Mouse (Mus musculus) C2C12 (cell line): ENCODE measurements at regions not wholly inside any gene's neighbourhood (a gene's known extent, or its start where the extent isn't known, plus 50 kb on each side); places are given as distances from the start of the nearest gene placed in this dataset.

Experiments
- H3K27me3 ChIP-seq: one replicate; pipeline ENCODE4 v1.6.1; 2011; ENCODE audit not compliant: control insufficient read depth, insufficient read depth, insufficient read length
- H3K36me3 ChIP-seq: one replicate; pipeline ENCODE4 v1.6.1; 2011; ENCODE audit not compliant: control insufficient read depth, insufficient read depth
- H3K4me3 ChIP-seq: one replicate; pipeline ENCODE4 v1.5.1; 2011; ENCODE audit warnings: mild to moderate bottlenecking, control low read depth; ENCODE audit not compliant: poor library complexity, insufficient read depth, severe bottlenecking
- H3K79me2 ChIP-seq: one replicate; pipeline ENCODE4 v1.6.1; 2011; ENCODE audit not compliant: control insufficient read depth, insufficient read depth
- H3K79me3 ChIP-seq: one replicate; pipeline ENCODE4 v1.6.1; 2011; ENCODE audit warnings: low read depth, control low read depth
- H3ac ChIP-seq: one replicate; pipeline ENCODE3; 2011; ENCODE audit warnings: low read depth; ENCODE audit not compliant: control insufficient read depth, insufficient read length
- CEBPB ChIP-seq: IDR thresholded peaks from one replicate; pipeline ENCODE4 v1.6.1; 2011; ENCODE audit warnings: low read depth, mild to moderate bottlenecking, control low read depth, moderate library complexity
- CTCF ChIP-seq: IDR thresholded peaks from one replicate; pipeline ENCODE4 v1.5.1; 2011; ENCODE audit not compliant: control insufficient read depth, insufficient read depth, insufficient read length
- FOSL1 ChIP-seq: IDR thresholded peaks from one replicate; pipeline ENCODE4 v1.8.0; 2011; ENCODE audit warnings: mild to moderate bottlenecking, low read length; ENCODE audit not compliant: poor library complexity, insufficient read depth, severe bottlenecking
- MAX ChIP-seq: IDR thresholded peaks from one replicate; pipeline ENCODE4 v1.6.1; 2011; ENCODE audit warnings: mild to moderate bottlenecking, control low read depth
- MYOD1 ChIP-seq: IDR thresholded peaks from one replicate; pipeline ENCODE4 v1.6.1; 2011; ENCODE audit warnings: low read depth; ENCODE audit not compliant: control insufficient read depth, insufficient read length
- MYOG ChIP-seq: IDR thresholded peaks from one replicate; pipeline ENCODE4 v1.6.1; 2011; ENCODE audit not compliant: control insufficient read depth, insufficient read length; ENCODE audit errors: extremely low read depth
- USF1 ChIP-seq: IDR thresholded peaks from one replicate; pipeline ENCODE4 v1.6.1; 2011; ENCODE audit warnings: low read depth, mild to moderate bottlenecking, control low read depth, moderate library complexity

DNA sequence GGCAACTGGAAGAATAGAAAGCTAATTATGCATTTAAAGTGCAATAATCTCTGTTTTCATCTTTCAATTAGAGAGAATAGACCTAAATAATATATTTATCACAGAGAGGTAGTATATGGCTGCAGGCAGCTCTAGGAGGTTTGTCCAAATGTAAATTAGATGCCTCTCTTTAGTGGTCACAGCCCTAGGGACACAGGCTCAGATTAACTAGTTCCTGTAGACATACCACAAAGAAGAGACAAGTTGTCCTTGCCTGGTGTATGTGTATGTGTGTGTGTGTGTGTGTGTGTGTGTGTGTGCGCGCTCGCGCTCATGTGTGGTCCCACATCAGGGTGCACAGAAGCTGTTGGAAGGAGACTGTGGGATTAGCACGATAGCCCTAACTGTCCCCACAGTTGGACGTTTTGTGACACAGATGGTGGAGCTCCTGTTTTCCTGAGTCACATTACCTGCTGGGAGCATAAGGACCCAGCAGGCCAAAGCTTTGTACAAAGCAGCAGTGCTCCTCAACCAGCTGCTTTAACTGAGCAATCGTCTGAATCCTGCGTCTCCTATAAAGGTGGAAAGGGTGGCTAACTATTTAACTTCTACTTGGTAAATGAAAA is 138.5 kb upstream of the Lyplal1 start:
- Histone ChIP-seq H3ac (no peak overlapping the region), H3K27me3 (no peaks in the 10 kb centered on the region)
- no peak for TF ChIP-seq CEBPB
- TF ChIP-seq CTCF: no peak
- no peak for TF ChIP-seq MAX
- TF ChIP-seq FOSL1: no peak
- TF ChIP-seq USF1: no peak
- no peak for TF ChIP-seq MYOD1
- no peak for TF ChIP-seq MYOG

DNA sequence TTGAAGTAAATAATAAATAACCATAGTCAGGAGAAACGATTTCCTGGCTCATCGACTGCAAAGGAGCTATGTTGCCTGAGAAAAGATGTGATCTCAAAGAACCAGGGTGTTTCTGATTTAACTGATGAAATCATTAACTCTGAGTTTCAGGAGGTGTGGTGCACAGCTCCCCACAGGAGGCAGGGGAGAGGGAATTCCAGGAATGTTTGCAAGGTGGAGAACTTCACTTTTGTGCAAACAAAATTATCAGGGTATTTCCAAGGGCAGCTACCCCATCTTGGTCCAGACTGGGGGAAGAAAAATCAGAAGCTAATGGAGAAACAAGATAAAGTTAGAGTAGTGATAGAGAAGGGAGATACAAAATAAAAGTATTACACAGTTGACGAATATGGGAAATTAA is 137.4 kb upstream of the Lyplal1 start:
- Histone ChIP-seq H3K79me3 (no peaks in the 10 kb centered on the region), H3ac (no peak overlapping the region), H3K79me2 (no peaks in the 10 kb centered on the region), H3K27me3 (no peaks in the 10 kb centered on the region), H3K36me3 (no peaks in the 10 kb centered on the region), H3K4me3 (no peak overlapping the region)
- no peak for TF ChIP-seq USF1
- TF ChIP-seq MAX: no peak
- no peak for TF ChIP-seq CTCF
- TF ChIP-seq CEBPB: no peak
- TF ChIP-seq MYOD1: no peak
- no peak for TF ChIP-seq FOSL1
- TF ChIP-seq MYOG: no peak

More for the DNA sequence above, 138.5 kb upstream of the Lyplal1 start:
- H3K79me2 ChIP-seq: no peaks in the 10 kb centered on the region
- H3K36me3 ChIP-seq: no peaks in the 10 kb centered on the region
- H3K4me3 ChIP-seq: no peak overlapping the region
- no peaks in the 10 kb centered on the region for H3K79me3 ChIP-seq

DNA sequence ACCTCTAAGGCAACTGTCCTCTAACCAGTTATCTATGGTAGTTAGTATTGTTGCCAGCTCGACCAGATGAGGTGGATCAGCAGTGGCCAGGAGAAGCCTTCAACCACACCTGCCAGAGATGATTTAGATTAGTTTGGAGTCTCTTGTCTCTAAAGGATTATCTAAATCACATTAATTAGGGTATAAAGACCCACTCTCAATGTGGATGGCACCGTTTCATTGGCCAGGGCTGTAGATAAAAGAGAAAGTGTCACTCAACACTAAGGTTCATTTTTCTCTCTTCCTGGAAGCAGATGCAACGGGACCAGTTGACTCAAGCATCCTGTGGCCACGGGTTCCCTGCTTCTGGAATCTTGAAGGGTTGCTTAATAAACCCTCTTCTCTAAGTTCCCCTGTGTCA is 135.4 kb upstream of the Lyplal1 start:
- H3K79me3 ChIP-seq: no peaks in the 10 kb centered on the region
- no peaks in the 10 kb centered on the region for H3K36me3 ChIP-seq
- H3K4me3 ChIP-seq: no peak overlapping the region
- no peaks in the 10 kb centered on the region for H3K27me3 ChIP-seq
- no peaks in the 10 kb centered on the region for H3K79me2 ChIP-seq
- H3ac ChIP-seq: no peak overlapping the region
- TF ChIP-seq FOSL1: no peak
- TF ChIP-seq USF1: no peak
- no peak for TF ChIP-seq CEBPB
- no peak for TF ChIP-seq MYOD1
- no peak for TF ChIP-seq MAX
- no peak for TF ChIP-seq MYOG
- no peak for TF ChIP-seq CTCF

DNA sequence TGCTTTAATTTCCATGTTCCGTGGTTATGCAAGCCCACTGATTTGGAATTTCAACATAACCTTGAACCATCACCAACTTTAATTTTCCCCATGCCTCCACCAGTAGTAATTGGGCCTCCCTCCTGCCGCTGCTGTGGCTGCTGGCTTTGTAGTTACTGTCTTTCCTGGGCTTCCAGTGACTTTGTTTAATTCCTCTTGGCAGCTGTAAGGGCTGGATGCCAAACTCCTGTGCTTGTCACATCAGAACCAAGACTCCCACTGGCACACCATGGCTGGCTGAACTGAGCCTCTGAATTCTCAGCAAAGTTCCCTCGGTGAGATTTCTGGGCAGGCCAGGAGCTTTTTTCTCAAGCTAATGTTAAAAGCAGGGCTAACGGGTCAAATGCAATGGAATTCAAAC is 133.2 kb upstream of the Lyplal1 start:
- Histone ChIP-seq H3K79me3 (no peaks in the 10 kb centered on the region), H3ac (no peak overlapping the region), H3K79me2 (no peaks in the 10 kb centered on the region), H3K27me3 (no peaks in the 10 kb centered on the region), H3K36me3 (no peaks in the 10 kb centered on the region), H3K4me3 (no peak overlapping the region)
- TF ChIP-seq FOSL1 (no peak), CTCF (no peak), USF1 (no peak), MYOG (no peak), MAX (no peak)

DNA sequence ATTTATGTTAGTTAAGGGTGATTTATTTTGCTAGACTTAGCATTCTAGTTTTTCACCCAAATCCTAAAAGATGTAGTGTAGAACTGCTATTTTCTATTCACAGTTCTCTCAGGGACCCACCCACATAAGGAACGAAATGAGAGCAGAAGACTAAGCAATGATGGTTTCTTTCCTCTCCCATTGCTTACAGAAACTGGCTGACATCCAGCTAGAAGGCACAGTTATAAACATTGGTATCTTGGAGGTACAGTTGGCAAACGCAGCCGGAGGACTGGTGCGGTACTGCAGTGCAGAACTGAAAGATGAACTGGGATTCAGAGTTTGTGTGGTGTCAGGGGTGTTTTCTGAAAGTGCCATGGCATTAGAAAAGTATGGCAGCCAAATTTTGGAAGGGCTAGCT is 132.1 kb upstream of the Lyplal1 start:
- no peak for TF ChIP-seq MAX
- TF ChIP-seq CTCF: no peak
- no peak for TF ChIP-seq CEBPB
- no peak for TF ChIP-seq FOSL1
- TF ChIP-seq MYOD1: no peak
- Histone ChIP-seq H3ac (no peak overlapping the region), H3K79me3 (no peaks in the 10 kb centered on the region), H3K27me3 (no peaks in the 10 kb centered on the region), H3K4me3 (no peak overlapping the region), H3K79me2 (no peaks in the 10 kb centered on the region), H3K36me3 (no peaks in the 10 kb centered on the region)

DNA sequence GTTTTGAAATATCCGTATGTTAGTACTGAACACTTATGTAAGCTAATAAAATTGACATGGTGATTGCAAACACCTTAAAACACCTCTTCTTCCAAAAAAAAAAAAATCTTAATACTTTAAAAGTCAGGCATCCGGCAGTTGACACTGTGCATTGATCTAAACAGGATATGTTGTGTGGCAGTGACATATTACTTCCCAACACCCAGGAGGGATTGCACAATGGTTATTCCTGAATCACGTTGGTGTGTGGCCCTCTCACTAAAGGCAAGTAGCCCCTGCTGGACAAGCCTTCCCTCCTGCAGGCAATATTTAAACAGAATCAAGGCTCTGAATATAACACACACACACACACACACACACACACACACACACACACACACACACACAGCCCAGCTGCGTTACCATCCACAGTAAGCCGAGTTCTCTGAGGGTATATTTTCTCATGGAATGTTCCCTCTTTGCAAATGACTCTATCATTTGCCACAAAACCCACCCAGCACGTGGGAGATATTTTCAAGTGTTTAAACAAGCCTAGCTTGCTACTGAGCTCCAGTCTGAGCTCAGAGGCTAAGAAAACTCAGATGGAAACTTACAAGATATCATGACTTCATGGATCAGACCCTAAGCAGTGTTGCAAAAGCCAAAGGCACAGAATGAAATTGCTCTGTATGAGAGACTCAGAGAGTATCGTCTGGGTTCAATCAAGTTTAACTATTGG is 128.8 kb upstream of the Lyplal1 start:
- Histone ChIP-seq H3ac (no peak overlapping the region), H3K36me3 (no peaks in the 10 kb centered on the region)
- TF ChIP-seq CEBPB: peak; percentile 52
- TF ChIP-seq MYOD1: no peak
- TF ChIP-seq FOSL1: no peak

More for the DNA sequence above, 128.8 kb upstream of the Lyplal1 start:
- Histone ChIP-seq H3K27me3 (no peaks in the 10 kb centered on the region), H3K79me2 (no peaks in the 10 kb centered on the region), H3K4me3 (no peak overlapping the region), H3K79me3 (no peaks in the 10 kb centered on the region)
